Mouse (Mus musculus): ENCODE data around the gene Fgfr2. TPM values are rescaled to one million over a fixed set of nuclear protein-coding genes. Genes with fewer than 3 reads are reported as not detected.

The Fgfr2 gene
- polyA plus RNA-seq, 1 experiment from 2014 or later: 92.5 TPM

Other genes with a start within 250 kb of the Fgfr2 start
- gene Zranb1, start 192.2 kb downstream of the Fgfr2 start, polyA plus RNA-seq (2016; fragmentation: Nextera tagmentation; extraction: Ambion mirVana): 9.1 and 9.2 TPM in 2 replicates
- 119 and 123 TPM in 2 replicates for gene Ctbp2, start 1.0 kb upstream of the Fgfr2 start, polyA plus RNA-seq (2016; fragmentation: Nextera tagmentation; extraction: Ambion mirVana)

All from hindbrain, embryonic 10.5 days (tissue).